Mouse (Mus musculus) urinary bladder, postnatal 10 days (tissue): ENCODE data around the gene Rhoh.

Experiments used
- DNase-seq: peaks from one replicate; pipeline ENCODE4 v3.0.0; 2022; ENCODE audit warnings: low spot score

The Rhoh gene

GRCm38 (mm10) chr5:65861154-65861944, at the start of gene Rhoh:
TSS of gene Rhoh (plus strand) at chr5:65861213.
- DNase-seq = no peak

GRCm38 (mm10) chr5:65823601-65824133, 37.3 kb upstream of the Rhoh start:
- DNase-seq = no peak

DNA sequence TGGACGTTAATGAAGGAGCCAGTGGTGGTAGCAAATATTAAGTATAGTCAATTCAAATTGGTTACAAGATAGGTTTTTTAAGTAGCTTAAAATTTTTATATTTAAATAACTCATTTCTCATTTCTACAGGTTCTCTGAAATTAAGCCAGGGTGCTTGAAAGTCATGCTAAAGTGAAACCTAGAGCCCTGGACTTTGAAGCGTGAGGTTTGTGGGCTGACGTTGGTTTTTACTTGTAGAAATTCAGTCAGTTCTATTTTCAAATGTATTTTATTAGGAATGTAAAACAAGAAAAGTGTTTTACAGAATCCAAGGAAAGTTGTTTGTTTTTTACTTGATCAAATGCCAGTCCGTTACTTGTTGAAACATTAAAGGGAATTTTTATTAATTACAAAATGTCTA, 34.5 kb upstream of the Rhoh start:
- no peak for DNase-seq

- no peak for DNase-seq
Measured at GRCm38 (mm10) chr5:65827102-65827501, 33.9 kb upstream of the Rhoh start.

- no peak for DNase-seq
Measured at GRCm38 (mm10) chr5:65828261-65828660, 32.8 kb upstream of the Rhoh start.

DNA sequence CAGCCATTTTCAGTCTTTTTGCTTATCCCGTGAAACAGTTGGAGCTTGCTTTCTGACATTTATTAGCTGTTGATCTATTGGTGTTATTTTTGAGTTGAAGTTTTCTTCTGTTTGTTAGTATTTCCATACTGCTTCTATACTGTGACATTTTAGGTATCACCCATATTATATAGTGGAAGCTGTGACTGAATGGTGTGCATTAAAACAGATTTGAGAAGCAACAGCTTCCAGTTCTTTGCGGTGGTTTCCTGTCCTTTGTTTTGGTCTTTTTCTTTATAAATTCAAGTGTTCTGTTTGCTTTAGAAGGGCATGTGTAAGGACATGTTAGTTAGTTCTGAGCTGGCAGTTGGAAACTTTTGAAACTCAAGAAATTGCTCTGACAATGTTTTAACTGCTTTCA, 32.0 kb upstream of the Rhoh start:
- no peak for DNase-seq

GRCm38 (mm10) chr5:65831917-65832618, 28.9 kb upstream of the Rhoh start:
- no peak for DNase-seq

DNA sequence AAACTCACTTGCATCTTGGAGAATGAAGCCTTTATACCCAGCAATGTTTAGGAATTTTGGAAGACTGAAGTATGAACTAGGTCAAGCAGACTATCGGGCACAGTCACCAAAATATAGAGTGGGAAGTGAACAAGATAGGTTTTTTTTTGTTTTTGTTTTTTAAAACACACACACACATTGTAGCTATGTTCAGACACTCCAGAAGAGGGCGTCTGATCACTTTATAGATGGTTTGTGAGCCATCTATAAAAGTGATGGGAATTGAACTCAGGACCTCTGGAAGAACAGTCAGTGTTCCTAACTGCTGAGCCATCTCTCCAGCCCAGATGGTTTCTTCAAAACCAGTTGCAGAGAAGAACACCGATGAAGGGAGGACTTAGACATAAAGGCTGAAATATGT, 27.9 kb upstream of the Rhoh start:
- no peak for DNase-seq

GRCm38 (mm10) chr5:65833766-65834498, 27.1 kb upstream of the Rhoh start:
- no peak for DNase-seq

GRCm38 (mm10) chr5:65838053-65838452, 23.0 kb upstream of the Rhoh start:
- no peak for DNase-seq

DNA sequence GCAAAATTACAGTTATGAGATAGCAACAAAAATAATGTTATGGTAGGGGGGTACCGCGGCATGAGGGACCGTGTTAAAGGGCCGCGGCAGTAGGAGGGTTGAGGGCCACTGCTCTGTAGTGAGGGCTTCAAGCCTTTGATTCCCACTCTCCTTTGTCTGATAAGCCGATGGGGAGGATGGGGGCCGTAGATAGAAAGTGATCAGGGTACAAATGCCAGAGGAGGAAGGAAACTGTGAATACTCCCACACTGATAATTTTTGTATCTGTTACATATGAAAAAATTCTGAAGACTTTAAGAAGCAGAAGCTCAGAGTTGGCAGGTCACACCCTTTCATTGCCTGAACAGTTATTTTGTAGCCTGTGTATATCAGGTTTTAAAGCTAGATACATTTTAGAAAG, 18.1 kb upstream of the Rhoh start:
- DNase-seq = no peak

DNA sequence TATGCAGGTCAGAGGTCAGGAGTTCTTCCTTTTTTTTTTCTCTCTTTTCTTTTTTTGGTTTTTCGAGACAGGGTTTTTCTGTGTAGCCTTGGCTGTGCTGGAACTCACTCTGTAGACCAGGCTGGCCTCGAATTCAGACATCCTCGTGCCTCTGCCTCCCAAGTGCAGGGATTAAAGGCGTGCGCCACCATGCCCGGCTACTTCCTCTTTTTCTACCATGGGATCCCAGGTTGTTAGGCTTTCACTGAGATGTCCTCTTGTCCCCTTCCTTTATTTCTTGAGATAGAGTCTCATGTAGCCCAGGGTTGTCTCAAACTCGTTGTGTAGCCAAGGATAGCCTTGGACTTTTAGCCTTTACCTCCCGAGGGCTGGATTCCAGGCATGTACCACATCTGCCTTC, 14.5 kb upstream of the Rhoh start:
- DNase-seq = no peak

DNA sequence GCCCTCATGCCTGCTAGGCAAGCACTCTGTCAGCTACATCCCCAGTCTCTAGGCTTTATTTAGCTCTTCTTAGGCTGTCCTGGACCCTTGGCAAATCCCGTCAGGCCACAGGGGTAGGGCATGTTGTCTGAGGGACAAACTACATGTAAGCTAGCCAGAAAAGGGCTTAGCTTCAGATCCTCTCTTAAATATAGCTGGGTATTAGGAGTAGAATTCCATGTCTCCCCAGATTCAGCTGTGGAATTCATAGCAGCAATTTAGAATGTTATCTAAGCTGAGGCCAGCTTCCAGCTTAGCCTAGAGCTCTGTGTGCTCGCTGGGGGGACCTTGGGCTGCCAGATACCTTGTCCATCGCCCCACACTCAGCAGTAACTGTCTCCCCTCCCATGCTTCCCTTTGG, 14.1 kb upstream of the Rhoh start:
- DNase-seq = no peak

DNA sequence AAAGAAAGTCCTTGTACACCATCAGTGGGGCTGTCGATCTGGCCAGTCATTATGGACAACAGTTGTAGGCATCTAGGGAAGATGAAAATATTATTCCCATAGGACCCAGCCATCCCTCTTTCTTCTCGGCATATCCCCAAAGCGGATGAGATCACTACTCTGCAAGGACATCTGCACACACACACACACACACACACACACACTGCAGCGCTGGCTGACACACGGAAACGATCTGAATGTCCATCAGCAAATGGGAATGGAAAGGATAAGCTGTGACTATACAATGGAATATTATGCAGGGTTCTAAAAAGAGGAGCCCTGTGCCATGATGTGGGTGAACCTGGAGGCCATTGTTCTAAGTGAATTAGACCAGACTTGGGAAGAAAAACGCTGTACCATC, 13.4 kb upstream of the Rhoh start:
- no peak for DNase-seq

DNA sequence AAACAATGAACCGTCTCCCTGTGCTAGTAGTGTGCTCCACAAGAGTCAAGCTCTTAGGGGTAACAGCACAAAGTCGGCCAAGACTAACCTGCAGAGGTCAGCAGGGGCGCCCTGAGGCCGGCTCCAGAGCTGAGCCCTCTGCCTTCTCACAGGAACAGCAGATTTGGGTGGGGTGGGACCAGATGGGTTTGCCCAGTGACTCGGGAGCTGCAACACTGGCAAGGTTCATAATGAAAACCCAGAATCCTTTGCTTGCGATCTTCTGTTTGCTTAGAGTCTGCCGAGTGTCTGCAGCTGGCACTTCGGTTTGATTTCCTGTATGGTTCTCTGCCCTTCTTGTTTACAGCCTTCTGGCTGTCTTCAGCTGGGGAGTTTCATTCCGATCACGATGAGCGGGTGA, 10.2 kb upstream of the Rhoh start:
- no peak for DNase-seq

DNA sequence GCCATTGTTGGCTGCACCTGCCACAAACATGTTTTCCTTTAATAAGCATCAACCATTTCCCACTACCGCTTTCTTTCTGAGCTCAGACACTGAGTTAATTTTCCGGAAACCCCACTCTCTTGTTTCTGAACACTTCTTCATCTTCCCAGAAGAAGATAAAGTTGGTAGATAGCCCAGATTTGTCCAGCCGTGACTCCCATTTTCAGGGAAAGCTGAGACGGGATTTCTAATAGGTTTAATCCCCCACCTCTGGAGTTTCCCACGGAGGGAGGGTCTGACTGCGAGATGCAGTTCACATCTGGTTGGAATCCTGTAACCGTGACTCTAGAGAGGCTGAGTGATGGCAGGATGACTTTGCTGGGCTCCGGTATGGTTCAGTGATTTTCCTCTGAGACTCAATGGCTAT, 6.2 kb upstream of the Rhoh start:
- DNase-seq = no peak

GRCm38 (mm10) chr5:65855571-65855970, 5.4 kb upstream of the Rhoh start:
- DNase-seq = no peak

- DNase-seq = no peak
Measured at GRCm38 (mm10) chr5:65856591-65857411, 4.2 kb upstream of the Rhoh start.

GRCm38 (mm10) chr5:65857935-65858334, 3.1 kb upstream of the Rhoh start:
- no peak for DNase-seq

DNA sequence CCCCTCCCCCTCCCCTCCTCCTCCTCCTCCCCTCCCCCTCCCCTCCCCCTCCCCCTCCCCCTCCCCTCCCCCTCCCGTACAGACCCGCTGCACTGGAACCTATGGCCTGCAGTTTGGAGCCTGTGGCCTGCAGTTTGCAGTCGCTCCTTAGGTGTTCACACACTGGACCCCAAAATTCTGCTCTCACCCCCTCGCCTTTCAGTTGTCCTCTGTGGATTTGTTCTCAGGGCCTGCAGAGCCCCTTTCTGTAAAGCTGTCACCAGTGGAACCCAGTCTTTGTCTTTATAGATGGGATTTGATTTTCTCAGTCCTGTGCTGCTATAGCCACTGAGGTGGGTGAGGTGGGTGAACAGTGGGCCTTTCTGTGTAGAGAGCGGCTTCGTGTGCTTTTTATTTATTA, 2.7 kb upstream of the Rhoh start:
- no peak for DNase-seq

GRCm38 (mm10) chr5:65858898-65859297, 2.1 kb upstream of the Rhoh start:
- no peak for DNase-seq

DNA sequence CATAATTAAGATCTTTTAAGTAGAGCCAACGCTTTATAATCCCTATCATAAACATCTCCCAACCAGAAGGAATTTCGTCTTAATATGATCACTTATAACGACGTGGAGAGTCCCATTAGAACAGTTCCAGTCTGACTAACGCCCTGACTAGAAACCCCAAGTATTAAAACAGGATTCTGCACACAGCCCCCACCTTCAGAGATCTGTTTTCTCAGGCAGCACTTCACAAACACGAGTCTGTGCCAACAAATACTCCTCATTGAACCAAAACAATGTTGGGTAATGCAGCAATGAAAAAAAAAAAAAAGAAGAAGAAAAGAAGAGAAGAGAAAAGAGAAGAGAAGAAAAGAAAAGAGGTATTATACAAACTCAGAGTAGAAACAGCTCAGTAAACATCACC, 1.6 kb upstream of the Rhoh start:
- no peak for DNase-seq
